Mouse (Mus musculus) hindbrain, embryonic 16.5 days (tissue): ENCODE data around the gene Fam72a. TPM values are rescaled to one million over a fixed set of nuclear protein-coding genes. Genes with fewer than 3 reads are reported as not detected.

Experiments
- ATAC-seq: fragments of 200-750 bp; cut with Nextera tagmentation; 2 replicates; pipeline ENCODE4 v1.8.0; 2017; ENCODE audit warnings: moderate TSS enrichment, moderate library complexity
- H3K27ac ChIP-seq: fragments of 300-500 bp; sonication (generic); 2 replicates; pipeline ENCODE4 v1.5.1; 2014; ENCODE audit warnings: low read depth, mild to moderate bottlenecking, control low read depth, low read length, moderate library complexity
- H3K27me3 ChIP-seq: fragments of 300-500 bp; sonication (generic); replicated peaks from 2 replicates; pipeline ENCODE4 v1.6.1; 2014; ENCODE audit warnings: low read length; ENCODE audit not compliant: control insufficient read depth, insufficient read depth
- H3K36me3 ChIP-seq: fragments of 300-500 bp; sonication (generic); 2 replicates; pipeline ENCODE4 v1.6.1; 2014; ENCODE audit warnings: mild to moderate bottlenecking, low read length, moderate library complexity, mixed read lengths; ENCODE audit not compliant: control insufficient read depth, insufficient read depth
- H3K4me1 ChIP-seq: fragments of 300-500 bp; sonication (generic); 2 replicates; pipeline ENCODE4 v1.6.1; 2014; ENCODE audit warnings: low read depth, low read length; ENCODE audit not compliant: control insufficient read depth, insufficient read depth
- H3K4me2 ChIP-seq: fragments of 300-500 bp; sonication (generic); 2 replicates; pipeline ENCODE4 v1.6.1; 2014; ENCODE audit warnings: mild to moderate bottlenecking, low read length, control low read depth, moderate library complexity
- H3K4me3 ChIP-seq: fragments of 300-500 bp; sonication (generic); 2 replicates; pipeline ENCODE4 v1.5.1; 2014; ENCODE audit warnings: mild to moderate bottlenecking, low read length, control low read depth, moderate library complexity
- H3K9ac ChIP-seq: fragments of 300-500 bp; sonication (generic); 2 replicates; pipeline ENCODE4 v1.6.1; 2014; ENCODE audit warnings: low read depth, mild to moderate bottlenecking, control low read depth, low read length, moderate library complexity
- H3K9me3 ChIP-seq: fragments of 300-500 bp; sonication (generic); 2 replicates; pipeline ENCODE4 v1.6.1; 2014; ENCODE audit warnings: mild to moderate bottlenecking, low read length, moderate library complexity; ENCODE audit not compliant: control insufficient read depth
- WGBS: fragments of 180-500 bp; shearing (Covaris S2); extraction: QIAGEN DNeasy Blood & Tissue Kit; methylation state at CpG from one replicate; pipeline ENCODE4 v1.1.7; 2014; 5-methylcytosine and 5-hydroxymethylcytosine counted together
- polyA plus RNA-seq: library from polyadenylated mRNA; unstranded; fragments of >200 nt; fragmentation: Nextera tagmentation; extraction: Ambion mirVana; gene quantifications from 2 replicates; pipeline ENCODE4 v1.2.1, GENCODE M21; 2015

The Fam72a gene
- polyA plus RNA-seq, 1 experiment from 2014 or later: 1.1 TPM

- no peak overlapping the region for H3K27ac ChIP-seq
- H3K9ac ChIP-seq: no peak overlapping the region
- peaks cover 6% of the 10 kb centered on the region for H3K4me1 ChIP-seq
- no peak for ATAC-seq
- no peak overlapping the region for H3K4me2 ChIP-seq
- H3K36me3 ChIP-seq: no peaks in the 10 kb centered on the region
- 61% methylated on average over 4 of the region's 4 CpGs for WGBS
- H3K9me3 ChIP-seq: no peaks in the 10 kb centered on the region
- H3K27me3 ChIP-seq: no peaks in the 10 kb centered on the region
- no peak overlapping the region for H3K4me3 ChIP-seq
Measured at GRCm38 (mm10) chr1:131493966-131494898, 33.5 kb upstream of the Fam72a start.

- no peaks in the 10 kb centered on the region for H3K9me3 ChIP-seq
- H3K36me3 ChIP-seq: no peaks in the 10 kb centered on the region
- no peak overlapping the region for H3K4me2 ChIP-seq
- no peak overlapping the region for H3K27ac ChIP-seq
- H3K9ac ChIP-seq: no peak overlapping the region
- H3K4me3 ChIP-seq: no peak overlapping the region
- 93% methylated on average over 1 of the region's 1 CpGs for WGBS
- H3K4me1 ChIP-seq: no peaks in the 10 kb centered on the region
- no peaks in the 10 kb centered on the region for H3K27me3 ChIP-seq
- no peak for ATAC-seq
Measured at GRCm38 (mm10) chr1:131498231-131498630, 29.5 kb upstream of the Fam72a start.

- Histone ChIP-seq H3K4me3 (no peak overlapping the region), H3K36me3 (no peaks in the 10 kb centered on the region), H3K4me1 (no peaks in the 10 kb centered on the region), H3K27me3 (no peaks in the 10 kb centered on the region), H3K9me3 (no peaks in the 10 kb centered on the region), H3K27ac (no peak overlapping the region), H3K4me2 (no peak overlapping the region), H3K9ac (no peak overlapping the region)
- ATAC-seq: no peak
- 67% methylated on average over 1 of the region's 1 CpGs for WGBS
Measured at GRCm38 (mm10) chr1:131501681-131502080, 26.0 kb upstream of the Fam72a start.

- Histone ChIP-seq H3K4me3 (no peak overlapping the region), H3K9ac (no peak overlapping the region), H3K4me2 (no peak overlapping the region), H3K9me3 (no peaks in the 10 kb centered on the region), H3K36me3 (no peaks in the 10 kb centered on the region), H3K4me1 (peaks cover 6% of the 10 kb centered on the region; the same call in 1 of the 2 replicates), H3K27ac (no peak overlapping the region), H3K27me3 (no peaks in the 10 kb centered on the region)
- no peak for ATAC-seq
Measured at GRCm38 (mm10) chr1:131511131-131511530, 16.6 kb upstream of the Fam72a start.

GRCm38 (mm10) chr1:131511661-131512500 is 15.8 kb upstream of the Fam72a start:
- 65% methylated on average over 3 of the region's 3 CpGs for WGBS
- no peak overlapping the region for H3K27ac ChIP-seq

GRCm38 (mm10) chr1:131513136-131513535 is 14.6 kb upstream of the Fam72a start:
- H3K4me2 ChIP-seq: no peak overlapping the region
- H3K4me3 ChIP-seq: no peak overlapping the region
- peaks cover 6% of the 10 kb centered on the region; the same call in 1 of the 2 replicates for H3K4me1 ChIP-seq
- 89% methylated on average over 2 of the region's 2 CpGs for WGBS
- H3K27ac ChIP-seq: no peak overlapping the region
- H3K9me3 ChIP-seq: no peaks in the 10 kb centered on the region
- H3K27me3 ChIP-seq: no peaks in the 10 kb centered on the region
- ATAC-seq: no peak
- H3K36me3 ChIP-seq: no peaks in the 10 kb centered on the region
- H3K9ac ChIP-seq: no peak overlapping the region

More at GRCm38 (mm10) chr1:131511661-131512500, 15.8 kb upstream of the Fam72a start:
- Histone ChIP-seq H3K36me3 (no peaks in the 10 kb centered on the region), H3K9me3 (no peaks in the 10 kb centered on the region), H3K27me3 (no peaks in the 10 kb centered on the region), H3K9ac (no peak overlapping the region), H3K4me3 (no peak overlapping the region), H3K4me2 (no peak overlapping the region), H3K4me1 (peaks cover 6% of the 10 kb centered on the region; the same call in 1 of the 2 replicates)
- no peak for ATAC-seq

GRCm38 (mm10) chr1:131514197-131514596 is 13.5 kb upstream of the Fam72a start:
- no peak overlapping the region for H3K4me3 ChIP-seq

GRCm38 (mm10) chr1:131516588-131516987 is 11.1 kb upstream of the Fam72a start:
- no peak overlapping the region for H3K4me2 ChIP-seq
- H3K36me3 ChIP-seq: no peaks in the 10 kb centered on the region
- no peak for ATAC-seq
- no peak overlapping the region for H3K9ac ChIP-seq
- peaks cover 14% of the 10 kb centered on the region for H3K4me1 ChIP-seq
- no peaks in the 10 kb centered on the region for H3K27me3 ChIP-seq
- WGBS: 97% methylated on average over 3 of the region's 3 CpGs
- H3K9me3 ChIP-seq: no peaks in the 10 kb centered on the region
- H3K27ac ChIP-seq: no peak overlapping the region
- no peak overlapping the region for H3K4me3 ChIP-seq

More at GRCm38 (mm10) chr1:131514197-131514596, 13.5 kb upstream of the Fam72a start:
- Histone ChIP-seq H3K9ac (no peak overlapping the region), H3K36me3 (no peaks in the 10 kb centered on the region), H3K9me3 (no peaks in the 10 kb centered on the region), H3K27me3 (no peaks in the 10 kb centered on the region), H3K4me2 (no peak overlapping the region), H3K4me1 (peaks cover 6% of the 10 kb centered on the region; the same call in 1 of the 2 replicates), H3K27ac (no peak overlapping the region)
- ATAC-seq: no peak
- 83% methylated on average over 1 of the region's 1 CpGs for WGBS

- H3K9ac ChIP-seq: peak overlapping the region; percentile 88
- H3K4me2 ChIP-seq: peak overlapping the region; percentile 68
- H3K4me3 ChIP-seq: peak overlapping the region; percentile 86
- H3K4me1 ChIP-seq: peaks cover 28% of the 10 kb centered on the region
- H3K9me3 ChIP-seq: no peaks in the 10 kb centered on the region
- no peaks in the 10 kb centered on the region for H3K36me3 ChIP-seq
- peak overlapping the region; percentile 92; the same call in 1 of the 2 replicates for H3K27ac ChIP-seq
- ATAC-seq: no peak
- H3K27me3 ChIP-seq: no peaks in the 10 kb centered on the region
- 28% methylated on average over 3 of the region's 3 CpGs for WGBS
Measured at GRCm38 (mm10) chr1:131523794-131524193, 3.9 kb upstream of the Fam72a start.
